Mouse (Mus musculus): ENCODE measurements around the gene Opcml.

- no peak for TF ChIP-seq CTCF (conservative IDR thresholded peaks at IDR 0.05; ENCODE audit: low read length)
- TF ChIP-seq NANOG (IDR thresholded peaks at IDR 0.05; ENCODE audit: borderline replicate concordance, low read length): no peak
- no peak for TF ChIP-seq POU5F1 (IDR thresholded peaks at IDR 0.05; ENCODE audit: borderline replicate concordance, low read length)
These were observed 655.9 kb downstream of the Opcml start for GRCm38 (mm10) chr9:28446278-28447064.
